Mouse (Mus musculus): ENCODE measurements around the gene Nrip3. TPM values are rescaled to one million over a fixed set of nuclear protein-coding genes. Genes with fewer than 3 reads are reported as not detected.

Gene Nrip3
- polyA plus RNA-seq (2017; shearing (Covaris generic)) = 0.16 TPM

GRCm38 (mm10) chr7:109781470-109782203, at the start of gene Nrip3:
TSS of gene Nrip3 (minus strand) at chr7:109782025.

GRCm38 (mm10) chr7:109752008-109752925, 29.6 kb downstream of the Nrip3 start, which contains the start of gene Tmem9b:
TSS of gene Tmem9b (minus strand) at chr7:109752875.

GRCm38 (mm10) chr7:109731626-109732025, 50.2 kb downstream of the Nrip3 start, which contains the start of gene Ascl3:
TSS of gene Ascl3 (minus strand) at chr7:109731726.

GRCm38 (mm10) chr7:109723697-109724096, 58.1 kb downstream of the Nrip3 start, which contains the start of gene BC051019:
TSS of gene BC051019 (minus strand) at chr7:109723850.

Other genes starting within 250 kb of the Nrip3 start
- gene St5, start 78.4 kb downstream of the Nrip3 start, polyA plus RNA-seq (2017; shearing (Covaris generic)) = 1.0 TPM
- 38.9 TPM for gene Akip1, start 78.3 kb downstream of the Nrip3 start, polyA plus RNA-seq (2017; shearing (Covaris generic))
- not detected for gene BC051019, start 58.2 kb downstream of the Nrip3 start, polyA plus RNA-seq (2017; shearing (Covaris generic))
- not detected for gene Ascl3, start 50.3 kb downstream of the Nrip3 start, polyA plus RNA-seq (2017; shearing (Covaris generic))
- 76.5 TPM for gene Tmem9b, start 29.1 kb downstream of the Nrip3 start, polyA plus RNA-seq (2017; shearing (Covaris generic))
- gene Scube2, start 83.7 kb upstream of the Nrip3 start, polyA plus RNA-seq (2017; shearing (Covaris generic)) = not detected
- 16.5 TPM for gene Dennd5a, start 178.4 kb upstream of the Nrip3 start, polyA plus RNA-seq (2017; shearing (Covaris generic))
- gene Tmem41b, start 204.9 kb upstream of the Nrip3 start, polyA plus RNA-seq (2017; shearing (Covaris generic)) = 51.0 TPM
- 35.3 TPM for gene Ipo7, start 236.2 kb upstream of the Nrip3 start, polyA plus RNA-seq (2017; shearing (Covaris generic))

Data from activated CD4-positive, CD25-positive, alpha-beta regulatory T cell, adult 9 weeks (primary cell).